Comparison of ENCODE assay signal across 8 mouse cellular contexts in genomic region chr15:38607368-38607767, GRCm38 (mm10).
A peak's percentile ranks its signal among the peaks of the same experiment; 100 is the strongest.
DNase-seq lines count a peak whose midpoint lies in the region; ATAC-seq lines count a peak whose summit lies in the region.

No protein-coding gene starts in this region.

- peak; percentile 85 for ATAC-seq in neutrophil, adult 5-6 weeks (ENCODE audit: extremely low read depth, insufficient number of reproducible peaks, low FRiP score, poor library complexity, severe bottlenecking)

- DNase-seq in heart, adult 11 months: peak; percentile 84
- DNase-seq in heart, adult 9 months (ENCODE audit: low spot score in 2 of 2): no peak
- peak; percentile 37 to 60 for DNase-seq in CD8-positive naive resting alpha-beta T cell, adult 2 months (ENCODE audit: low read depth in 2 of 2, low spot score in 2 of 2)
- DNase-seq in kidney, adult 8-10 months: peak; percentile 56 to 71
- no peak for DNase-seq in layer of hippocampus, adult 9-11 months
- no peak for DNase-seq in urinary bladder, postnatal 4 days (ENCODE audit: low spot score in 2 of 2)
- DNase-seq in yolk sac, embryonic 10.5 days (ENCODE audit: low spot score): no peak

Comparison
In these comparisons a context has a peak if more than half of its experiments do, and no peak if none do; other contexts are left out.
1. DNase-seq: peak in heart, adult 11 months (single experiment), CD8-positive naive resting alpha-beta T cell, adult 2 months (2 of 2) and kidney, adult 8-10 months (2 of 2); none in heart, adult 9 months (0 of 2), layer of hippocampus, adult 9-11 months (single experiment), urinary bladder, postnatal 4 days (0 of 2) and yolk sac, embryonic 10.5 days (single experiment).